Mouse (Mus musculus) ES-E14 (cell line): Measurements from ENCODE around the gene H2-Q2.

Source experiments
- CHD2 ChIP-seq: IDR thresholded peaks from 2 replicates; pipeline ENCODE4 v1.6.1; 2014; ENCODE audit warnings: mild to moderate bottlenecking, low read depth, low read length, inconsistent platforms
- HCFC1 ChIP-seq: IDR thresholded peaks from 2 replicates; pipeline ENCODE4 v1.6.1; 2012; ENCODE audit warnings: low read length, inconsistent platforms, borderline replicate concordance; ENCODE audit not compliant: insufficient read depth
- ZC3H11A ChIP-seq: IDR thresholded peaks from 2 replicates; pipeline ENCODE4 v1.6.1; 2012; ENCODE audit warnings: low read depth, mild to moderate bottlenecking, inconsistent platforms, low read length, borderline replicate concordance
- ZNF384 ChIP-seq: IDR thresholded peaks from 2 replicates; pipeline ENCODE4 v1.6.1; 2012; ENCODE audit warnings: low read depth, low read length, inconsistent platforms

DNA sequence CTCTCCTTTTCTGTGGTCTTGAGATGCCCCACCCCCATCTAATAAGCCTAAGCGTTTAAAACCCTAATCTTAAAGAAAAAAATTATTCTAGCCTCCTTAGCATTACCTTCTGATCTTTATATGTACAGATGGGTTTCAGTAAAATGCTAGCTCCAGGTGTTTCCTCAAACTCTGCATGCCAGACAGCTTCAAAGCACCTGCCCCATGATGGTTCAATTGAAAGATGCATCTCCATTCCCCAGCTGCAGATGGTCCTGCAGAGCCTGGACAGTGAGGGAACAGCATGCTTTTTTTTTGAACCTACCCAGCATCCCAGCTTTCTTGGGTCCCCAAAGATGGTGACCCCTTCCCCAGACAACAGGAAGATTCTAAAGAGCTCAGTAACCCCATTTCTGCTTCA, 15.0 kb downstream of the H2-Q2 start:
- no peak for TF ChIP-seq ZNF384
- no peak for TF ChIP-seq ZC3H11A
- TF ChIP-seq HCFC1: no peak
- TF ChIP-seq CHD2: no peak
